Mouse (Mus musculus) lung, postnatal 0 days (tissue): Measurements from ENCODE around the gene Cmpk2. TPM values are rescaled to one million over a fixed set of nuclear protein-coding genes. Genes with fewer than 3 reads are reported as not detected.
A peak's percentile ranks its signal among the peaks of the same experiment; 100 is the strongest.

Experiments
- ATAC-seq: fragments of 200-750 bp; cut with Nextera tagmentation; 2 replicates; pipeline ENCODE4 v1.8.0; 2017; ENCODE audit warnings: moderate library complexity
- DNase-seq: peaks from one replicate; pipeline ENCODE4 v3.0.0-alpha.2; 2016; ENCODE audit warnings: low spot score
- H3K27ac ChIP-seq: fragments of 300-500 bp; sonication (generic); 2 replicates; pipeline ENCODE4 v1.5.1; 2014; ENCODE audit warnings: antibody characterized with exemption, mild to moderate bottlenecking, low read length, mixed read lengths
- H3K27me3 ChIP-seq: fragments of 300-500 bp; sonication (generic); replicated peaks from 2 replicates; pipeline ENCODE4 v1.6.1; 2014; ENCODE audit warnings: low read length, mixed read lengths; ENCODE audit not compliant: insufficient read depth
- H3K36me3 ChIP-seq: fragments of 300-500 bp; sonication (generic); 2 replicates; pipeline ENCODE4 v1.6.1; 2014; ENCODE audit warnings: low read length, mixed read lengths; ENCODE audit not compliant: insufficient read depth
- H3K4me1 ChIP-seq: fragments of 300-500 bp; sonication (generic); 2 replicates; pipeline ENCODE4 v1.6.1; 2014; ENCODE audit warnings: antibody characterized with exemption, low read depth, low read length, mixed read lengths; ENCODE audit not compliant: insufficient read depth
- H3K4me2 ChIP-seq: fragments of 300-500 bp; sonication (generic); replicated peaks from 2 replicates; pipeline ENCODE4 v1.6.1; 2014; ENCODE audit warnings: low read depth, mild to moderate bottlenecking, low read length, moderate library complexity, mixed read lengths
- H3K4me3 ChIP-seq: fragments of 300-500 bp; sonication (generic); 2 replicates; pipeline ENCODE4 v1.5.1; 2014; ENCODE audit warnings: low read depth, low read length
- H3K9ac ChIP-seq: fragments of 300-500 bp; sonication (generic); replicated peaks from 2 replicates; pipeline ENCODE4 v1.6.1; 2014; ENCODE audit warnings: low read depth, mild to moderate bottlenecking
- H3K9me3 ChIP-seq: fragments of 300-500 bp; sonication (generic); 2 replicates; pipeline ENCODE4 v1.6.1; 2016; ENCODE audit warnings: low read length, mixed read lengths
- CTCF ChIP-seq: IDR thresholded peaks from 2 replicates; pipeline ENCODE4 v1.5.1; 2016; ENCODE audit warnings: antibody characterized with exemption, mild to moderate bottlenecking
- EP300 ChIP-seq: IDR thresholded peaks from 2 replicates; pipeline ENCODE4 v1.6.1; 2016; ENCODE audit warnings: antibody characterized with exemption, mild to moderate bottlenecking, control low read depth
- WGBS: fragments of 180-500 bp; shearing (Covaris S2); extraction: QIAGEN DNeasy Blood & Tissue Kit; methylation state at CpG from one replicate; pipeline ENCODE4 v1.1.7; 2014; 5-methylcytosine and 5-hydroxymethylcytosine counted together
- polyA plus RNA-seq: library from polyadenylated mRNA; unstranded; fragments of >200 nt; fragmentation: Nextera tagmentation; extraction: Ambion mirVana; gene quantifications from 2 replicates; pipeline ENCODE4 v1.2.1, GENCODE M21; 2015

Gene Cmpk2
- polyA plus RNA-seq, 1 experiment from 2014 or later, result 9.9 TPM

GRCm38 (mm10) chr12:26444054-26444453 is 24.9 kb upstream of the Cmpk2 start:
- Histone ChIP-seq H3K4me2 (no peak overlapping the region), H3K36me3 (no peaks in the 10 kb centered on the region), H3K9me3 (no peaks in the 10 kb centered on the region), H3K27ac (no peak overlapping the region), H3K4me3 (no peak overlapping the region), H3K4me1 (no peaks in the 10 kb centered on the region), H3K9ac (no peak overlapping the region), H3K27me3 (no peaks in the 10 kb centered on the region)
- no peak for ATAC-seq
- peak; percentile 74 for DNase-seq
- TF ChIP-seq EP300 (0 out of 2 replicates have a peak, but pooled peaks have one; percentile 18), CTCF (peak; percentile 79)
- WGBS, result 0% methylated on average over 2 of the region's 2 CpGs

GRCm38 (mm10) chr12:26444511-26444910 is 24.5 kb upstream of the Cmpk2 start:
- H3K27me3 ChIP-seq, result no peaks in the 10 kb centered on the region
- H3K4me1 ChIP-seq, result no peaks in the 10 kb centered on the region
- H3K9me3 ChIP-seq, result no peaks in the 10 kb centered on the region
- no peak overlapping the region for H3K27ac ChIP-seq
- H3K9ac ChIP-seq, result no peak overlapping the region
- ATAC-seq (no peak), DNase-seq (no peak)
- TF ChIP-seq CTCF (no peak), EP300 (no peak)
- 74% methylated on average over 2 of the region's 2 CpGs for WGBS
- no peaks in the 10 kb centered on the region for H3K36me3 ChIP-seq
- H3K4me2 ChIP-seq, result no peak overlapping the region
- H3K4me3 ChIP-seq, result no peak overlapping the region

- ATAC-seq (no peak), DNase-seq (no peak)
- Histone ChIP-seq H3K9ac (no peak overlapping the region), H3K27ac (no peak overlapping the region), H3K9me3 (no peaks in the 10 kb centered on the region), H3K36me3 (no peaks in the 10 kb centered on the region), H3K4me1 (no peaks in the 10 kb centered on the region), H3K27me3 (no peaks in the 10 kb centered on the region), H3K4me2 (no peak overlapping the region), H3K4me3 (no peak overlapping the region)
- WGBS, result 68% methylated on average over 4 of the region's 4 CpGs
- TF ChIP-seq EP300 (no peak), CTCF (no peak)
Measured at GRCm38 (mm10) chr12:26446377-26447045, 22.5 kb upstream of the Cmpk2 start.

- no peaks in the 10 kb centered on the region for H3K36me3 ChIP-seq
- WGBS, result 94% methylated on average over 2 of the region's 2 CpGs
- no peaks in the 10 kb centered on the region for H3K27me3 ChIP-seq
- no peak for TF ChIP-seq CTCF
- TF ChIP-seq EP300, result no peak
- no peaks in the 10 kb centered on the region for H3K9me3 ChIP-seq
- no peak overlapping the region for H3K27ac ChIP-seq
- DNase-seq (no peak), ATAC-seq (no peak)
- H3K4me2 ChIP-seq, result no peak overlapping the region
- H3K4me3 ChIP-seq, result no peak overlapping the region
- H3K9ac ChIP-seq, result no peak overlapping the region
- H3K4me1 ChIP-seq, result no peaks in the 10 kb centered on the region
Measured at GRCm38 (mm10) chr12:26449483-26449882, 19.5 kb upstream of the Cmpk2 start.

- no peak overlapping the region for H3K9ac ChIP-seq
- no peak overlapping the region for H3K4me3 ChIP-seq
- no peaks in the 10 kb centered on the region for H3K9me3 ChIP-seq
- no peak for DNase-seq
- no peak for TF ChIP-seq EP300
- no peak for TF ChIP-seq CTCF
- H3K36me3 ChIP-seq, result no peaks in the 10 kb centered on the region
- ATAC-seq, result no peak
- H3K4me1 ChIP-seq, result peaks cover 5% of the 10 kb centered on the region
- no peak overlapping the region for H3K27ac ChIP-seq
- no peaks in the 10 kb centered on the region for H3K27me3 ChIP-seq
- 35% methylated on average over 1 of the region's 1 CpGs for WGBS
- H3K4me2 ChIP-seq, result no peak overlapping the region
Measured at GRCm38 (mm10) chr12:26451150-26451549, 17.9 kb upstream of the Cmpk2 start.

GRCm38 (mm10) chr12:26452951-26453350 is 16.1 kb upstream of the Cmpk2 start:
- Histone ChIP-seq H3K27ac (no peak overlapping the region), H3K9me3 (no peaks in the 10 kb centered on the region), H3K27me3 (no peaks in the 10 kb centered on the region), H3K4me1 (peaks cover 6% of the 10 kb centered on the region), H3K4me2 (no peak overlapping the region), H3K4me3 (no peak overlapping the region), H3K9ac (no peak overlapping the region), H3K36me3 (no peaks in the 10 kb centered on the region)
- DNase-seq, result no peak
- no peak for TF ChIP-seq CTCF
- no peak for TF ChIP-seq EP300
- no peak for ATAC-seq
- 38% methylated on average over 4 of the region's 4 CpGs for WGBS
